In genomic region chr5:74253724-74254328, GRCm38 (mm10) we compare ENCODE assay signal across 11 mouse cellular contexts. TPM values are rescaled to one million over a fixed set of nuclear protein-coding genes. Genes with fewer than 3 reads are reported as not detected.
A peak's percentile ranks its signal among the peaks of the same experiment; 100 is the strongest.
DNase-seq lines count a peak whose midpoint lies in the region; ATAC-seq lines count a peak whose summit lies in the region.
"Had no signal": no experiment of that assay in that cellular context is flagged by ENCODE, and none has a peak within 500 bp of the region (broad histone marks: within the 10 kb centered on the region; RNA-seq: fewer than 3 reads in every experiment).

No protein-coding gene starts in this region.

- H3K27ac ChIP-seq in limb, embryonic 13.5 days = no peak overlapping the region
- H3K27ac ChIP-seq: hindbrain, embryonic 15.5 days had no signal

- no peak overlapping the region for H3K4me2 ChIP-seq in limb, embryonic 13.5 days (replicated peaks)
- H3K4me2 ChIP-seq: hindbrain, embryonic 15.5 days had no signal

- no peaks in the 10 kb centered on the region for H3K36me3 ChIP-seq in limb, embryonic 13.5 days
- H3K36me3 ChIP-seq: hindbrain, embryonic 15.5 days had no signal

- peaks cover 44% of the 10 kb centered on the region for H3K4me1 ChIP-seq in limb, embryonic 13.5 days
- H3K4me1 ChIP-seq: hindbrain, embryonic 15.5 days had no signal

- no peaks in the 10 kb centered on the region for H3K27me3 ChIP-seq in limb, embryonic 13.5 days
- H3K27me3 ChIP-seq: hindbrain, embryonic 15.5 days had no signal

- H3K9me3 ChIP-seq in limb, embryonic 13.5 days = no peaks in the 10 kb centered on the region
- H3K9me3 ChIP-seq: hindbrain, embryonic 15.5 days had no signal

- ATAC-seq in limb, embryonic 13.5 days (ENCODE audit: low FRiP score, low read depth) = no peak

- no peak overlapping the region for H3K4me3 ChIP-seq in limb, embryonic 13.5 days
- H3K4me3 ChIP-seq: hindbrain, embryonic 15.5 days had no signal

- WGBS in limb, embryonic 13.5 days = 22% methylated on average over 7 of the region's 7 CpGs

- DNase-seq in heart, adult 11 months = peak; percentile 88
- no peak for DNase-seq in heart, postnatal 36 days
- peak; percentile 25 for DNase-seq in kidney, postnatal 14 days
- no peak for DNase-seq in kidney, postnatal 25 days
- peak; percentile 50 for DNase-seq in embryo, embryonic 11 days
- no peak for DNase-seq in spleen, adult 12 weeks (ENCODE audit: low spot score)
- DNase-seq in frontal cortex, postnatal 14 days (ENCODE audit: low spot score in 2 of 2) = no peak
- DNase-seq: right cerebral cortex, postnatal 4 days; thymus, adult 18-20 months had no signal

- intact Hi-C loops in heart, postnatal 36 days (cut with DNase I) = no loop called here

- peak overlapping the region; percentile 1; the same call in 1 of the 2 replicates for H3K9ac ChIP-seq in limb, embryonic 13.5 days
- H3K9ac ChIP-seq: hindbrain, embryonic 15.5 days had no signal

RNA-seq across cellular contexts. Expression of gene Rasl11b, which starts 58.7 kb away (rescaled TPM):
- total RNA-seq in heart, postnatal 36 days (2021) = 10 to 100 TPM; 29.9 to 44.8 TPM
- 147 and 149 TPM in 2 replicates for polyA plus RNA-seq in limb, embryonic 13.5 days (2015; fragmentation: Nextera tagmentation; extraction: Ambion mirVana)

Comparison
In these comparisons a context has a peak if more than half of its experiments do, and no peak if none do; other contexts are left out.
1. DNase-seq: peak in heart, adult 11 months (single experiment), kidney, postnatal 14 days (single experiment) and embryo, embryonic 11 days (single experiment); none in heart, postnatal 36 days (0 of 2), kidney, postnatal 25 days (0 of 2), spleen, adult 12 weeks (single experiment) and frontal cortex, postnatal 14 days (0 of 2).